Mouse (Mus musculus) activated CD4-positive, CD25-positive, alpha-beta regulatory T cell, adult 4 months (primary cell): ENCODE measurements around the gene Ppp2r5e. TPM values are rescaled to one million over a fixed set of nuclear protein-coding genes. Genes with fewer than 3 reads are reported as not detected.

ENCODE experiments used
- ATAC-seq: one replicate; pipeline ENCODE4 v1.8.0; 2017
- polyA plus RNA-seq, 2 experiments: library from polyadenylated mRNA; unstranded; fragments of 100-300 nt; shearing (Covaris generic); gene quantifications; one replicate each; pipeline ENCODE4 v1.2.1; 2017

The Ppp2r5e gene
- polyA plus RNA-seq, 2 experiments from 2014 or later, result 7.4 to 9.2 TPM

DNA sequence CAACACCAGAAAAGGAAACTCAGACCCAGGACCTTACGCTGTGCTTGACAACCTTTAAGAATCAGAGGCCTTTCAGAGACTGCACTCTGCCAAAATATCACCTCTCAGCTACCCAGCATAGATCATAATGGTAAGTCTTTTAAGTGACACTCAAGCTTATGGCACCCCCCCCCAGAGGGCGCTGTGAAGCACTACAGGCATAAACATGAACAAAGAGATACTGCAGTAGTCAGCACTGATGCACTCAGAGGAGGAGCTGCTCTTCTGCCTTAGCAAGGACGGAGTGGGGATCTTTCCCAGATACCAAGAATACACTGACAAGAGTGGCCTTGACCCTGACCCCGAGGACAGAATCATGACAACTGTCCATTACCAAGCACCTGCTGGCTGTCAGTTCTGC, 23.8 kb downstream of the Ppp2r5e start:
- no peak for ATAC-seq

DNA sequence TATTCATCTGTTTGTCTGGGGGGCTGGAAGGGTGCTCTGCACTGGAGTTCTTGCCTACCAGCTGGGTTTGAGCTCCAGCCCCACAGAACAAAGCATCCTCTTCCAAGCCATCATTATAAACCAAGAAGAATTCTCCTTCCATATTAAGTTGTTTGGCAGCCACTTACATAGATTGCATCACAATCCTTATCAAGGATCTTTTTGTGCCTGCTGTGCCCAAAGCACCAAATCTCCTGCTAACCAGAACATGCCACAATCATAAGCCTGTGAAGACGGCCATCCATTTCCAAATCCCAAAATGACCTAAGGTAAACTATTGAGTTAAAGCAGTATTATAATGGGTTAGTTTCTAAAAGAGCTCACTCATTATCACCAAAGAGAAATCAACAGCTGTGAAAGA, 25.9 kb downstream of the Ppp2r5e start:
- ATAC-seq, result no peak

DNA sequence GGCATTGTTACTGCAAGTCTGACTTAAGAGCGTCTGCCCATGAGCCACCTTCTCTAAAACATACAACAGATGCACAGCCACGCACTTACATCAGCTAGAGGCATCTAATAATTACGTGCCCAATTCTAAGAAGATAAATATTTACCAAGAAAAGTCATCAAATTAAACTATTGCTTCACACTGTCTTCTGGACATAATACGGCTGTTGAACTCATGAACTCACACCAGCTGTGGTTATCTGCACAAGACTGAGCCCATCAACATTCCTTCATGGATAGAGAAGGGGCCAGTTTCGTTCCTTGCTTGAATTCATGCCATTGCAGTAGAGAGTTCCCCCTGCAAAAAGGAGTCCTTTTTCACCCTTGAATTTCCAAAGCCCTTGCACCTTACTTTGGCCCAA, 28.3 kb downstream of the Ppp2r5e start:
- ATAC-seq, result no peak

DNA sequence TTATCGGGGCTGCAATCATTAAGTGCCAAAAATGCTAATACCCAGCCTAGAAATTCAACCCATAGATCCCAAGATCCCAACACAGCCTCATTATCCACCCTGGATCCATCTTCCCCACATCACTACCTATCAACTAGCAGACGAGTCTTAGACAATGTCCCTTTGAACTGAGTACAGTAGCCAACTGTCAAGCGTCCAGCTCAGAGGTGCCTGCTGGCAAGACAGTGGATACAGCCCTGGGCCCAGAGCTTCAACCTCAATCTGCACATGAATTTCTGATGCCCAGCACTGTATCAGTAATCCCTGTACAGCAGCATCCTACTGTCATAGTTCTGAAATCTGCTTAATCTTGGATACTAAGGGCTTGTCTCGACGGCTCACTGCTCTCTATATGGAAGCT, 30.3 kb downstream of the Ppp2r5e start:
- no peak for ATAC-seq

DNA sequence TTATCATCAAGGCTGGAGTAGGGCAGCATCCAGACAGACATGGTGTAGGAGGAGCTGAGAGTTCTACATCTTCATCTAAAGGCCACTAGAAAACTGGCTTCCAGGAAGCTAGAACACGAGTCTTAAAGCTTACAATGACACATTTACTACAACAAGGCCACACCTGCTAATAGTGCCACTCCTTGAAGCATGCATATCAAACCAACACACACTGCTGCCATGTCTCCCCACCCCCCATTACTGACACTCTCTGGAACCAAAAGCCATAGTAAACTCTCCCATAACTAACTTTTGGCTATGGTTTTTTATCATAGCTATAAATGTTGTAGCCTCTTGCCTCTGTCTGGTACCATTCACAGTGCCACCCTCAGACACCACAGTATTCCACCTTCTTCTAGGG, 31.5 kb downstream of the Ppp2r5e start:
- ATAC-seq, result no peak

DNA sequence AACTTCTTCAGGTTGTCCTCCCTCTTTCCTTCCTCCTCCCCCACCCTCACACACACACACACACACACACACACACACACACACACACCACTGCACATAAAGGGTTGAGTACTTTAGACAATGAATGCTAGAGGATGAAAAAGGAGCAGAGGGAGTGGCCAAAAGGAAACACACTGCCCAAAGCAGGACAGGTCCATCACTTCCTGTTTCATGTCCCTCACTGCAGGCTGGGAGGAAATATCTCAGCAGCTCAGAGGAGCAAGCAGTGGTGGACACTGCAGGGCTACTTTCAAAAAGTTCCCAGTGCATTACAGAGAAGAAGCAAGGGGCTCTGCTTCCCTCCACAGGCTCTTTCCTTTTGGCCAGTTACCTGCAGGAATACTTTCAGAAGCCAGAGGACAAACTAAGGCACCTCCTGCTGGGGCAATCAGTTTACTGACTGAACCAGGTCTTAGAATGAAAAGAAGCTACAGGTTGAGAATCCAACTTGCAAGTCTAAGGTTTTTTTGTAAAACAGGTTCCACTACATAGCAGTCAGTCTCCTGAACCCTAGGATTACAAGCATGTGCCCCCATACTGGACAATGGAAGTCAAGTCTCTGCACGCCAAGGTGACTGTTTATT, 32.9 kb downstream of the Ppp2r5e start:
- ATAC-seq, result no peak

DNA sequence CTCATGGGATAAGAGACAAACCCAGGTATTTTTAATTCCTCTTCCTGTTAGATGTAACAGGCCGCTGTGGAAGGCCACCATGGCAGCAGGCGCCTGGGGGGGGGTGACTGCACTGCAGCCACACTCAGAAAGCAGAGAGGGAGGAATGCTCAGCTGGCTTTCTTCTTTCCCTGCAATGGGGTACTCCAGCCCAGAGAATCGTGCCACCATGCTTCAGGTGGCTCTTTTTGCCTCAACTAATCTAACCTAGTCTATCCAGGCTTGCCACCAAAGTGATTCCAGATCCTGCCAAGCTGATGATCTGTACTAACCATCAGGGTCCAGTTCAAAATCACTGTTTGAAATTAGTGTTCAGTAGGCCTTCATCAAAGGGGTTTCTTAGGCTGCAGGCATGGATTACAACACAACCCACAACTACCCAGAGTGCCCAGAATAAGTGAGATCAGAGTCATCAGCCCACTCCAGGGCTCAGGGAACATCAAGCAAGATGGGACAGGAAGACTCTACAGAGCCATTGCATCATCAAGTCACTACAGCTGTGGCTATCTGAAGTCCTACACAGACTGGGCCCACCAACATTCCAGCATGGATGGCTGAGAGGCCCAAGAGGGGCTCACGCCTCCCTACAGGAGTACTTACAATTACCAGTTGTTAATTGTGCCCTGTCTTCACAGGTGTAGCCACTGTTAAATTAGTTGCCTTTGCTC, 35.2 kb downstream of the Ppp2r5e start:
- no peak for ATAC-seq

DNA sequence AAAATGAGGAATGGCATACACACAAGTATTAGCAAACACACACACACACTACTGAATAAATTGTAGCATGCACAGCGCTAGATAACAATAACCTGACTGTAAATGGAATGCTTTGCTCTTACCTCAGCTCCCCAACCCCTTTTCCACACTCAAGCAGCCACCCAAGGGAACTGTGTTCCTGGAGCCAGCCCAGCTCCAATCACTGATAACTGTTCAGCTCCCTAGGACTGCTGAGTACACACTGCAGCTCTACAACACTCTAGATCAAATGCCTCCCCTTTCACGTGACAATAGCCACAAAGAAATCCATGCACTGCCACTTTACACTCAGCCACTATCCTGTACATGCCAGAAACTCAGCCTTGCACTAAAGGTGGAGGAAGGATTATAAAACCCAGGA, 36.8 kb downstream of the Ppp2r5e start:
- no peak for ATAC-seq

DNA sequence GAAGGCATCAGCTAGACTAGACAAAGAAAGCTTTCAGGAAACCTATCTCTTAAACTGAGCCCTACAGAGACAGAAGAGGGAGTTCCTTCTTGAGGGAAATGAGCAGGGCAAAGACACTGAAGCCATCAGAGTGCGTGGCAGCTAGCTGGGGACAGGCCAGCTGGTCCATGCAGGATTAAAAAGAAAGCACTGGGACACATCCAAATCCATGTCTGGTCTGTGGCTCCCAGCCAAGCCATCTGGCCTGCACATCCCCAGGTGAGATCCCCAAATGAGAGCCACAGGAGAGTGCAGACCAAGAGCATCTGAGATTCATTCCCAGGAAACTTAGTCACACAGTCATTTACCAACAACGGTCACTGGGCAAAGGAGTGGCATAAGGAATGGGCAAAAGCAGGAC, 38.2 kb downstream of the Ppp2r5e start:
- ATAC-seq, result no peak

DNA sequence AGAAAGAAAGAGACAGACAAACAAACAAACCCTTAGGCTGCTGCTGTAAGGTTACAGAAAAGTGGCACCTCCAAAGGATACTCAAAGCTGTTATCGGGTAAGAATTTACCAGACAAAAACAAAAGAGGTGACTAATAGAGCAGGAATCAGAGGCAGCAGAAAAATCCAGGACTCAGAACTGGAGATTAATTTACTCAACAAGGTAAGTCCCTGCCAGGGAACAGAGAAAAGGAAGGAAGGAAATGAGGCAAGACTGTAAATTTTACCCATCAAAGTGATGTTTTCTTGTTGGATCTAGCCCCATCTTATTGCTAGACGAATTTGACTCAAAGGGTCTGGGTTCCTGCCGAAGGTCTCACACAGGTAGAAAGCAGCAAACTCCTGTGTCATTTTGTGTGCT, 41.0 kb downstream of the Ppp2r5e start:
- ATAC-seq, result no peak

DNA sequence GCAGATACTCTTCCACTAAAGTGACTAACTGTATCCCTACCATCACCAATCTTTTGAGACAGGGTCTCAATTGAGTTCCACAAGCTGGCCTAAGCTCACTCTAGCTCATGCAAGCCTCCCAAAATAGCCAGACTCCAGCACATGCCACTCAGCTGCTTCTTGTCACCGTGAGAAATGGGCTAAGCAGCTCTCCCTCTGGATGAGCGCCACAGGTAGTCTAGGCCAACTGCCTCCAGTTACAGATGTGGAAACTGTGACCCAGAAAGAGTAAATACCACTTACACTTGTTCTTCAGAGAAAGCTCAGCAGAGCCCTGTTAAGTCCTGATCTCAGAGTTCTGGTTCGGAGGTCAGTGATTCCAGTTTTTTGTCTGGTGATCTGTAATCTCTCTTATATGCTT, 43.7 kb downstream of the Ppp2r5e start:
- ATAC-seq, result no peak

DNA sequence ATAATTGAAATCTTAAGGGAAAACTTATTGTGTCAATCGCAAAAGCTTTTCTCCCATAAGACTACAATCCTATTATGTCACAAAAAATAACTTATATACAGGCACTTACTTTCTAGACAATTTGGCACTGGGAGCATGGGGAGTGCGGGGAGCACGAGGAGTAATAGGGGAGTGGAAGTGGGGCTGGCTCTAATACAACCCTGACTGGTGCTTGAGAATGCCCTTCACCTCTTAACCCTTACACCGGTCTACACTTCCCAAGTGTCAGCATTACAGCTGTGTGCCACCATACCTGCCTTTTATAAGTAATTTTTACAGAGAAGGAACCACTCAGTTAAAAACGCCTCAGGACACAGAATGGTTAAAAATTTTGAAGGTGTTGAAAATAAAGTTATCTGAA, 44.4 kb downstream of the Ppp2r5e start:
- no peak for ATAC-seq

DNA sequence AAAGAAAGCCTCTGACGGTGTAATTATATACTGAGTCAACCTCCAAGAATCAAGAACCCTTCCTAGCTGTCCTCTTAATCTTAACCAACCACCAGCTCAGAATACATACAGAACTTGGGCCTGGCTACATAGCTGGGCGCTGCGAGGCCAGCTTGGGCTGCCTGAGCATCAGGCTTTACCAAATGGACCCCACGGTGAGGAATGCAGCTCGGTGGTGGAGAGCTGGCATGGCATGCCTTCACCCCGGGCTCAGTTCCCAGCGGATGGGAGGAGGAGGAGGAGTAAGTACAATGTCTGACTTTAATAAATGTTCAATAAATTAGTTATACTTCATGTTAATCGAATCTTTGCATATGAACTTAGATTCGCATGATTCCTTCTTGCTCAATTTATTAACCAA, 47.0 kb downstream of the Ppp2r5e start:
- ATAC-seq, result no peak

DNA sequence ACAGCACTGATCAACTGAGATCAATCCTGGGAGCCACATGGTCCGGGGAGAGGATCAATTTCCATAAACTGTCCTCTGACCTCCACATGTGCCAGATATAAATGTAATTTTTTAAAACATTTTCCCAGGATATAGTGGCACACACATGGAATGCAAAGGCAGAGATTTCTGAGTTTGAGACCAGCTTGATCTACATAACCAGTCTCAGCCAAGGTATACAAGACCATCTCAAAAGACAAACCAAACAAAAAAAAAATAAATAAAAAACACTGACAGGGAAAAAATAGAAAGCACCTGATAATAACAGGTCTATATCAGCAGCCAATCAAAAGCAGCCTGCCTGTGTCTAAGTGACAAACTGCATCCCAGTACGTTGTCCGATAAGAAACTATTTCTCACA, 48.9 kb downstream of the Ppp2r5e start:
- ATAC-seq, result no peak

DNA sequence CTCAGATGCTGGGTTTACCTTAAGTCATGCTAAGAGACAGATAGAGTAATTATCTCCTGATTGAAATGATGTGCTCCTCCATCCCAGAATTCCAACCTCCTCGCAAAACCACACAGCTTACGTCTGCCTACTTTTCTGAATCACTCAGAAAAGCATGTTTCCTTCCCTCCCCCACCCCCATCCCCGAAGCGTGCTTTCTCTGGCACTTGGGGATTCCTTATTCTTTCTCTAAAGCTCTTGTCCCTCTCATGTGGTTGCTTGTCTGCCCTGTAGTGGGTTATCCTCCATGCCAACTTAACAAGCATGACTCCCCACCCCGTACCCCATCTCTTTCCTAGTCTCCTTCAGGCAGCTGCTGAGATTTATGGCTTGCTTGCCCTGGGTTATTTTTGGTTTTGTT, 49.8 kb downstream of the Ppp2r5e start:
- ATAC-seq, result no peak

DNA sequence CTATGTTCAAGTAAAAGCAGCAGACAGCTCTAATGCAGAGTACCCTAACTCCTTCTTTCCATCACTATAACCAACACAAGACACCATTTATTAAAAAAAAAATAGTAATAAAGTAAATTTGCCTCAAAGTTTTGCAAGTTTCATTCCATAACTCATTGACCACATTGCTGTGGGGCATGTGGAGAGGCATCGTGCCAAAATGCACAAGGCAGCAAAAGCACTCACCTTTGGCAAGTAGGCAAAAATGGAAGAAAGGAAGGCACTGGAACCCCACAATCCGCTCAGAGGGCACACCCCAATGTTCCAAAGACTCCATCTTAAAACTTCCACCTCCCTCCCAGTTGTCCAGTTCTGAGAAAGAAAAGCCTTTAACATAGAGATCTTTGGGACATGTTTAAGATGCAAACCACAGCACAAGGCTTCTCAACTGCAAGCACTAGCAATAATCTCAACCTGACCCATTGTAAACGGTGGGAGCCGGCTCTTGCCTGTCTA, 50.6 kb downstream of the Ppp2r5e start:
- no peak for ATAC-seq

DNA sequence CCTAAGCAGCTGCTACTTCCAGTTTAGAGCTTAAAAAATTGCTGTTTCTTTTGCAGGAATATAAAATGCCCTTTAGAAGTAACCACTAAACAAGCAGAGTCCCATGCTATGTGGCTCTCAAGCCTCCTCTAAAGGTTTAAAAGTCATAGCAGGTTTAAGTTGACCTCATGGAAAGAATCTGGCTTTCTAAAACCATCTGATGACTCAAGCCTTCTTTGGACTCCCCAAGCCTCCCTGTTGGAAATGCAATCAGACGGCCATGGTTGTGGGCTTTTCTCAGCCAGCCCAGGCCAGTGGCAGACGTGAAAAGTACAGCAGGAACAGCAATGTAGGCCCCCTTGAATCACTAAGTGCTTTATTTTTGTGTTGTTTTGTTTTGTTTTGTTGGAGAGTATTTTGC, 51.4 kb downstream of the Ppp2r5e start:
- no peak for ATAC-seq

DNA sequence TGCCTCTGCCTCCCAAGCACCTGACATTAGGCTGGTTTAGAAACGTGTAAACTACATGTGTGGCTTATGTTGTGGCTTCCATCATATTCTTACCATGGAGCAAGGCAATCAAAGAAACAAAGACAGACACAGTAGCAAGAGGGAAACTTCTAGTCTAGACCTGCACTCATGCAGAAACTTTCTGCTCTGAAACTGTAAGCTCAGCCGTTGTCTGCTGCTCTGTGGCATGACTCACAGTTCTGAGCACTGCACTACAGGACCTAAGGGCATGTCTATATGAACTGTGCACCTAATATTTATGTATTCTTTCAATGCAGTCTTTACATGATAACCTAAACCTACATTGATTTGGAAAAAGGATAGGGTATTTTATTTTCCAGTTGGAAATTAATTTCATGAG, 51.8 kb downstream of the Ppp2r5e start:
- no peak for ATAC-seq

DNA sequence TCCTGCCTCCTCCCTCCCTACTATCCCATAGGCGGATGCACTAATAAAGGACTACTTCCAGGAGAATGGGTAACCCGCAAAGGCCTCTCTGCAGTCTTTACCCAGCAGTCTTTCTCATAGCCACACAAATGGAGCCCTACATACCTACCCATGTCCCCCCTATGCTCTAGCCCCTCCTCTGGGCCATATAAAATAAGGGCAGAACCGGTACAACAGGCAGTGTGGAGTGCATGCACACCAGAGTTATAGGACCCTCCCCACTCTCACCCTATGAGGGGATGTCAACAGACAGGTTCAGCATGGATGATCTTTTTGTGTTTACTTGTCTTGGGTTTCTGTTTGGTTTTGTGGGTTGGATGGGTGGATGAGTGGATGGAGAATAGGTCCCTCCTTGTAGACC, 52.7 kb downstream of the Ppp2r5e start:
- ATAC-seq, result no peak

DNA sequence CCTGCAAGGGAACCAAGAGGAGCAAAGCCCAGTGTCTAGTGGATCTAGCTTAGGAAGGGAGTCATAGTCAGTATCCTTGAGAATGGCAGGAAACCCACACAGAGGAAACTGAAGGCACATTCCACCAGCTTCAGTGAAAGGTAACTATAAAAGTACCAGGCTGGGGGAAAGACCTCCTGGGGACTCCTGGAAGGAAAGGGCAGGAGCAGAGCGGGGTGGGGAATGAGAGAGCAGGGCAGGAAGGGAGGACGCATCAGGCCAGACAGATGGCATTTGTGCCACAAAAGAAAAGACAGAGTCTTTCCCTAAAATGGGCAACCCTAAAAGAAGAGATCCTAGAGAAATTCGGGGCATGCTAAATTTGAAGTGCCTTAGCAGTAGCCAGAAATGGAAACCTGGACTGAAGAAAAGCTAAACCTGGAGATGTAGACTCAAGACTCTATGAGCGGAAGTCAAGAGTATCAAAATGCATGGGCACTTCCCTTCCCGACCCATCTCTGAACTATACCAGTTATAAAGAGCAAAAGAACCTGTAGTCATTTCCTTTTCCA, 55.3 kb downstream of the Ppp2r5e start:
- ATAC-seq, result no peak

DNA sequence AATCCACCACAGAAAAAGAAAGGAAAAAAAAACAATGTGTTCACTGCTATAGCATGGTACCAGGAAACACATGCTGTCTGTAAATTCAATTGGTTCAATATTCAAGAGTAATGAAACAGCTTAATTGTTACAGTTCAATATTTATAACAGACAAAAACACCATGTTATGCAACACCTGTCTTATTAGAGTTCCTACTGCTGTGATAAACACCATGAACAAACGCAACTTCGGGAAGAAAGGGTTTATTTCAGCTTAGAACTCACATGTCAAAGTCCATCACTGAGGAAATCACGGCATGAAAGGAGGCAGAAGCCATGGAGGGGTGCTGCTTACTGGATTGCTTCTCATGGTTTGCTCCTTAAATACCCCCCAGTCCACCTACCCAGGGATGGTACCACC, 56.8 kb downstream of the Ppp2r5e start:
- ATAC-seq, result no peak

DNA sequence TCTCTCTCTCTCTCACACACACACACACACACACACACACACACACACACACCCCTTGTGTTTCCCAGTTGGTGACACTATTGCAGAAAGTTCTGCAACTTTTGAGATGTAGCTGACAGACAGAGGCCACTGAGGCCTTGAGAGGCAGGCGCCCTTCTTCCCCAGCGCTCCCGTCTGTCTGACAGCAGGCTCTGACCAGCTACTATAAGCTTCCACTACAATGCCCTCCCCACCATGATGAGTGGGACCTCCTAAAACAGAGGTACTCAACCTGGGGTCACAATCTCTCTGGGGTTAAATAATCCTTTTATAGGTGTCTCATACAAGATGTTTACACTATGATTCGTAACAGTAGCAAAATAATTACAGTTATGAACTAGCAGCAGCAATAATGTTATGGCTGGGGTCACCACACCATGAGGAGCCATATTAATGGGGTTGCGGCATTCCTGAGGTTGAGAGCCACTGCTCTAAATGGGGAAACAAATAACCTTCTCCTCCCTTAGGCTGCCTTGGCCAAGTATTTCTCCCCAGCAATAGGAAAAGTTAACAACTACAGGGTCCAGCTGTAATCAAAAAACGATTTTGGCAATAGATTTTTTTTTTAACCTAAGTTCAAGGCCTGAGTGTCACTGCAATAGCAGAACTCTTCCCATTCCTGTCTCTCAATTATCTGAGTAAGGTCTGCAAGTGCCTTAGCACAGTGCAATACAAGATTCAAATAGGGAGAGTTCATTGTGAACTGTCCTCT, 58.2 kb downstream of the Ppp2r5e start:
- no peak for ATAC-seq

DNA sequence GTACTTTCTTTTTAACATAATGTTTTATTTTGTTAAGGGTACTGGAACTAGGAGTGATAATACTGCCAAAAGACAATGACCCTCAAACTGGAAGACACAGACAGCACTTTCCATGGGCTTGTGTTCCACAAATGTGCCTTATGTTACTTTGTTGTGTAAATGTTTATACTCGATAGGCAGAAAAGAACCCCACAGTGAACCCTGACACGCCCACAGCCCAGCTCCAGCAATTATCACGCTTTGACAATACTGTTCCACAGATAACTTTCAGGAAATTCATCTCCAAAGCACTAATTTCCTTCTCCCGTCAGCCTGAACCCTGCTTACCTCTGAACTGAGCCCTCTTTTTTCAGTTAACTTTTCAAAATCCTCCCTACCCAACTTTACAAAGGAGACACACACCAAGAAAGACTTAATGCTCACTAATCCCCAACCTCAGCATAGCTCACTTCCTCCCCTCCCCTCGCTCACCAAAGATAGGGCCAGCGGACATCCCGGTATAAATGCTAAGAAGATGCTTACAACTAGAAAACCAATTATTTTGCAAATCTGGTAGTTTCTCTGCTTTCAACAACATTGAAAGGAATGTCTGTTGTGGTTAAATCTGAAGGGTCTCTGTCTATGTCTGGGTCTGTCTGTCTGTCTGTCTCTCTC, 58.9 kb downstream of the Ppp2r5e start:
- ATAC-seq, result no peak
